Mouse (Mus musculus) skeletal muscle tissue, adult 2 months (tissue): ENCODE data around the gene Rnf146.
"Not testable (repeated sequence)": the region's sequence is repeated elsewhere in the genome, so short reads cannot be mapped to it uniquely, and the experiment has no call there.

Experiments used
- DNase-seq: peaks from one replicate; pipeline ENCODE4 v3.0.0-alpha.2; 2012; ENCODE audit warnings: low read depth, low spot score

Gene Rnf146

DNA sequence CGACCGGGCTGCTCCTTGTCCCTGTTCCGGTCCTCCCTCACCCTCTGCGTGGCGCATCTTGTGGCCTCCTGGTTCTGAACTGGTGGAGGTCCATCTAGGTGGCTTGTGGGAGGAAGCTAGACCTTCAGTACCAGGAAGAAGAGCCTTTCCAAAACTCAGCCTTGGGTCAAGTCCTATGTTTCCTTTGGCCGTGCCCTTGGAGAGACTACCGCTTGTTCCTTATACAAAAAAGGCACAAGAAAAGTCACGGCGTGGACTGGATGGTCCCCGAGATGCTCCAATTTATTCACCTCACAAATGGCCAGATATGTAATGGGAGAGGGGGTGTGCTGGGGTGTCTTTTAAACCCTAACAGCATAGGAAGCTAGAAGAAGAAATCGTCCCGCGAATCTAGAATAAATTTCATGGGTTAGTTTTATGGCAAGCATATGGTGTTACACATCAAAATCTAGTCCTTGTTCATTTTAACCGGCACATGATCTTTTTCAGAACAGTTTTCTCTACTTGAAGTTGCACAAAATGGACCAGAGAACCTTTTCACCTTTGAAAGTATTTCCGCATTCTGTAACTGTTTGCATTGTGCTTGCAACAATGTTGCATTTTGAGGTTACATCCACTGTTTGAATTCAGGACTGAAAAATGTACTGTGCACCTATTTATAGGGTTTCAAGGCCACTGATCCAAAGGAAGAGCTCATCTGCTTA lies at the start of gene Rnf146:
Gene Rnf146 (minus strand): TSS at position 246 of the 704 bp plus-strand sequence.
- DNase-seq, result no peak

GRCm38 (mm10) chr10:29402656-29403268 lies 40.5 kb upstream of the Rnf146 start:
- no peak for DNase-seq

- not testable (repeated sequence) for DNase-seq
Measured at GRCm38 (mm10) chr10:29394890-29395289, 32.6 kb upstream of the Rnf146 start.

GRCm38 (mm10) chr10:29381558-29381957 lies 19.3 kb upstream of the Rnf146 start:
- no peak for DNase-seq

- no peak for DNase-seq
Measured at GRCm38 (mm10) chr10:29374065-29374464, 11.8 kb upstream of the Rnf146 start.

DNA sequence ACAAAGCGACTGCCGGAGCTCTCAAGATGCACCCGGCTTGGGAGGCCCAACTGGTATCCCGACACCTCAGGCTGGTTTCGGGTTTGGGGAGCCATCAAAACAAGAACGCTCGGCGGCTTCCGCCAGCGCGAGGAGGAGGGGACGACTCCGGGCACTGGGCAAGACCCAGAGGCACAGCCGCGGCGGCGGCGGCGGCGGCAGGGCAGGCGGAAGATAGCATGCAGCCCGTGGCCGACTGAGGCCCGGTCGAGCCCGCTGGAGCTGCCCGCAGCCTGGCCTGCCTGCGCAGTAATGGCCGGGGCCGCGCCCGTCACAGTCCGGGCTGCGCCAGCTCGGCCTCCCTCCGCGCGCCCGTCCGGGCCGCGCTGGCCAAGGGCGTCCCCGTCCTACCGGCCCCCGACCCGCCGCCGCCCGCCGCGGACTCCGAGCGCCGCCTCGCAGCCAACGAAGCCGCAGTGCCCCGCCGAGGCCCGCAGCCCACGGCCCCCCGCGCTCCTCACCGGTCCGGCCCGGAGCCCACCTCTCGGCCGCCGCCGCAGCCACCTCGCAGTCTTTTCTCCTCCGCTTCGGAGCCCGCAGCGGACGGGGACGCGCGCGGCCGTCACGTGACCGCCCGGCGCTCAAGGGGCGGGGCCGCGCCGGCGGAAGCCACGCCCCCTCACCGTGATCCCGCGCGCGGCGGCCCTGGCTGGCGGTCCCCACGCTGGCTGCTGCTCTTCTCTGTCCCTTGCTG lies 612 bp downstream of the Rnf146 start:
- peak; percentile 79 for DNase-seq

GRCm38 (mm10) chr10:29361095-29361463 lies 1.2 kb downstream of the Rnf146 start:
- no peak for DNase-seq

DNA sequence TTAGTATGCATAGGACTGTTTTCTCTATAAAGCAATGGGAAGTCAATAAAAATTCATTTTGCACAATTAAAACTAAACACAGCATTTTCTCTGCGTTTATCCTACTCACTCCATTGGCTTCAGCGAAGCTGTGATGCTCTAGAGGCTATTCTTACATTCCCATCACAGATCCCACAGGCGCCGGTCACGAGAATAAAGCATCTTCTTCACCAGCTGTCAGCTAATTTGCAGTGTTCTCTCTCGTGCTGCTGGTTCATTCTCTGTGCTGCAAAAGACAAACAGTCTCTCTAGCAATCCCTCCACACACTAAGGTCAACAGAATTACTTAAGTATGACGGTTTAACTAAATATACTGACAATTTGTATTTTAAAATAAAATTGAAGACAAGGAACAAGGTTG lies 8.1 kb downstream of the Rnf146 start:
- DNase-seq, result no peak

- DNase-seq, result no peak
Measured at GRCm38 (mm10) chr10:29352575-29352974, 9.7 kb downstream of the Rnf146 start.

- DNase-seq, result peak; percentile 24
Measured at GRCm38 (mm10) chr10:29351420-29351819, 10.8 kb downstream of the Rnf146 start.

DNA sequence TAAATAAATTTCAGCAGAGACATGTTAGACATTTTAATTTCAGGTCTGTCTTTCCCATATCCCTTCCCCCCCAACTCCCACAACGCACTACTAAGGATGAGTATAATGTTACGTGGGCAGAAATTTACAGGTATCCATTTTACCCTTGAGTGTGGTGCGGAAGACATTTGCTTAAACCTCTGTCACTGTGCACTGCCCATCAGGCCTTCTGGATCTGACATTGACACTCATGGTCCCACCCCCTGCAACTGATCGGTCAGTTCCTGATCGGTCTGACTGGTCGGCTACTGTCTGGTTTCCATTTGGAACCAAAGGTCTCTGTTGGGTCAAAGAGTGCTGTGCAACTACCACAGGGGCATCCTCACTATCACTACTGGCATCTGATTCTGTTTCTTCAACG lies 15.6 kb downstream of the Rnf146 start:
- DNase-seq, result no peak

DNA sequence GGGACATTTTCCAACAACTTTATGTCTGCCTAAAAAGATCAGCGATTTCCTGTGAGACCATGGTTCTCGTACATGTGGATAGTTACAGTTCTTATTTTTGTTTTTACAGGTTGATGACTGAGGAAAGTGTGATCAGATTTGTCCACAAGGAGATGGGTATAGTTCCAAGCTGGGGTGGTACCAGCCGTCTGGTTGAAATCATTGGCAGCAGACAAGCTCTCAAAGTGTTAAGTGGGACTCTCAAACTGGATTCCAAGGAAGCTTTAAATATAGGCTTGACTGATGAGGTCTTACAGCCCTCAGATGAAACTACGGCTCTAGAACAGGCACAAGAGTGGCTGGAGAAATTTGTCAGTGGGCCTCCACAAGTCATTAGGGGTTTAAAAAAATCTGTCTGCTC lies 18.0 kb downstream of the Rnf146 start:
- DNase-seq, result no peak

GRCm38 (mm10) chr10:29338355-29339056 lies 23.7 kb downstream of the Rnf146 start:
- DNase-seq, result peak; percentile 19

DNA sequence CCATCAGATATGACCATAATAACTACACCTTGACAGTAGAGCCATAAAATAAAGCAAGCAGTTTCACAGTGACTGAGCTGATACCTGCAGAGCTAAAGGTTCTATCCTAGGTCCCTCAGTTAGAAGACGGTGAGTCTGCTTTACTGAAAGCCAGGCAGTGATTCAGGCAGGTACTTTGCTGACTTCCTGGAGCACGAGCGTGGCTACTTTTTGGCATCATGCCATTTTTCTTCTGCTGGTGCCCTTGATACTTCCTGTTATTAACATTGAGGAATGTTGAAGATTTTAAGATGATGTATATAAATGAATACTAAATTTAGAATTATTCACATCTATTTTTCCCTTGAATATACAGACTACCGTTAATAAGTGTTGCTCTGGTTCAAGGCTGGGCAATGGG lies 28.4 kb downstream of the Rnf146 start:
- no peak for DNase-seq

DNA sequence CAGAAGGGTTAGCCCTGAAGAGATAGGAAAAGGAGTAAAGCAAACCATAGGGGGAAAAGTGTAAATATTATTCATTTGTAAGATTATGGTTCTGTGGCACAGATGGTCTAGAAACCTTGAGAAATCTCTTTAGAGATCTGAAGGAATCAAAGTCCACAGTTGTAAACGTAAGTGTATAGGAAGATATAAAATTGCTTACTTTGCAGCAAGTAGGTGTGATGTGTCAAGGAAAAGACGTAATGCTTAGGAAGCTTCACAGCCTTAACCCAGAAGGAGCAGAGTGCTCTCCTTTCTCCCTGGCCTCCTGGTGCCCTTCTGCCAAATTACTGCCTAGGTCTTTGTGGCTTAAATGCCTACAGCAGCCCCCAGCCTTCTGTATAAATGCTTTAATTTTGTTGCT lies 37.4 kb downstream of the Rnf146 start:
- DNase-seq, result no peak

DNA sequence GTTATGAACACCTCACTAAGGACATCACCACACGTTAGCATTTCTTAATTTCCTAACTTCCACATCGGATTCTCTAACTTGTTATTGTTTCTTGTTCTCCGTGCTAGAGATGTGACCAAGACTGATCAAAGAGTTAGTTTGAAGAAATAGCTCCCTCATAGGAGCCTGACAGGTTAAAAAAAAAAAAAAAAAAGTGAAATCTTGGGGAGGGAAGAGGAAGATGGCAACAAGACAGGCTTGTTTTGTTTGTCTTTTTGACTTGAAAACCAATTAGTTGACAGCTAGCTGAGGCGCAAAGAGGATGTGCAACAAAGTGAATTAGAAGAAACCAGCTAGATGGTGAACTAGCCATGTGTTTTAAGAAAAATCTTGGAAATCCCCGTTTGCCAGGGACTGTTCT lies 48.3 kb downstream of the Rnf146 start:
- no peak for DNase-seq

- peak; percentile 85 for DNase-seq
Measured at GRCm38 (mm10) chr10:29313064-29313638, 49.1 kb downstream of the Rnf146 start, which contains the start of gene Echdc1. TSS of gene Echdc1 (plus strand) at chr10:29313166.

GRCm38 (mm10) chr10:29311480-29312219 lies 50.6 kb downstream of the Rnf146 start:
- DNase-seq, result peak; percentile 3

DNA sequence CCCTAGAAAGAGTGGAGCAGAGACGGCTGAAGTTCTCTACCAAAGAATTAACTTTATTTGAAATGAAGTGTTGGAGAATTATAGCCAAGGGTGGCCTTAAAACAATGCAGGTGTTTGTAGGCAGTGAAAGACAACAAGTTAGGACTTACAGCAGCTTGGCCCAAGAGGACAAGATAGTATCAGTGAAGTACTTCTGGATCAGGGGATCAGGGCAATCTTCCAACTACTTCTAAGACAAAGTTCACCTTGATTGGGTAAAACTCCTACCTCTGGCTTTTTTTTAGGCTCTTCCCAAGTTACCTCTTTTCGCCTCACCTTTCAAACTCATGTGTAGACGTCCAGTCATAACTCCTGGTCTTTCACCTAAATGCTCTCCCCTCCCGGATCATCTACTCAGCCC lies 60.0 kb downstream of the Rnf146 start:
- DNase-seq, result no peak
